Mouse (Mus musculus): ENCODE data around the gene Iqgap2.

- TF ChIP-seq GATA1 (IDR thresholded peaks at IDR 0.05; ENCODE audit: low read length) (no peak), TAL1 (IDR thresholded peaks at IDR 0.05; ENCODE audit: low read length) (no peak)
These were observed 193.8 kb downstream of the Iqgap2 start for GRCm38 (mm10) chr13:95697874-95698273.
